18 mouse cellular contexts compared by ENCODE assay signal in genomic region chr11:22763556-22764295, GRCm38 (mm10).
A peak's percentile ranks its signal among the peaks of the same experiment; 100 is the strongest.
DNase-seq lines count a peak whose midpoint lies in the region; ATAC-seq lines count a peak whose summit lies in the region.
"Had no signal": no experiment of that assay in that cellular context is flagged by ENCODE, and none has a peak within 500 bp of the region (broad histone marks: within the 10 kb centered on the region; RNA-seq: fewer than 3 reads in every experiment).

No protein-coding gene starts in this region.

- DNase-seq in heart, adult 11 months, result peak; percentile 84
- no peak for DNase-seq in heart, postnatal 14 days
- DNase-seq in kidney, adult 18-20 months, result no peak
- DNase-seq in testis, postnatal 10 days (ENCODE audit: low spot score), result peak; percentile 6
- no peak for DNase-seq in testis, postnatal 14 days (ENCODE audit: low spot score)
- DNase-seq in splenic B cell, adult 2 months (ENCODE audit: low read depth, low spot score), result peak; percentile 30
- DNase-seq: cerebellum, adult 11-12 months; gastrocnemius, postnatal 10 days; right cerebral cortex, adult 18-20 months; spleen, adult 18-20 months had no signal

- H3K4me1 ChIP-seq in kidney, embryonic 14.5 days (ENCODE audit: control insufficient read depth, insufficient read depth, low read length), result no peaks in the 10 kb centered on the region
- no peaks in the 10 kb centered on the region for H3K4me1 ChIP-seq in intestine, embryonic 16.5 days (ENCODE audit: control insufficient read depth, insufficient read depth, low read length)
- H3K4me1 ChIP-seq: limb, embryonic 12.5 days had no signal

- 36% methylated on average over 4 of the region's 4 CpGs for whole genome bisulfite sequencing in kidney, embryonic 14.5 days
- 70% methylated on average over 4 of the region's 4 CpGs for WGBS in intestine, embryonic 16.5 days

- H3K27me3 ChIP-seq in kidney, embryonic 14.5 days (ENCODE audit: control insufficient read depth, insufficient read depth, low read length), result no peaks in the 10 kb centered on the region
- H3K27me3 ChIP-seq in splenic B cell, adult 2 months (ENCODE audit: control insufficient read depth, insufficient read depth, low read length, poor library complexity, severe bottlenecking), result no peaks in the 10 kb centered on the region
- no peaks in the 10 kb centered on the region for H3K27me3 ChIP-seq in intestine, embryonic 16.5 days (replicated peaks; ENCODE audit: control insufficient read depth, insufficient read depth, low read length)
- H3K27me3 ChIP-seq: limb, embryonic 12.5 days; megakaryocyte, embryonic 14.5 days had no signal

- no peak overlapping the region for H3K4me2 ChIP-seq in kidney, embryonic 14.5 days (replicated peaks; ENCODE audit: low read depth, low read length)
- H3K4me2 ChIP-seq in intestine, embryonic 16.5 days (ENCODE audit: low read depth, low read length), result no peak overlapping the region
- H3K4me2 ChIP-seq: limb, embryonic 12.5 days had no signal

- H3K4me3 ChIP-seq in kidney, embryonic 14.5 days (ENCODE audit: low read length), result no peak overlapping the region
- H3K4me3 ChIP-seq in intestine, embryonic 16.5 days (ENCODE audit: low read length), result no peak overlapping the region
- H3K4me3 ChIP-seq: limb, embryonic 12.5 days; megakaryocyte, embryonic 14.5 days; myocyte had no signal

- H3K9me3 ChIP-seq in kidney, embryonic 14.5 days (ENCODE audit: control insufficient read depth, low read length), result no peaks in the 10 kb centered on the region
- H3K9me3 ChIP-seq in intestine, embryonic 16.5 days (ENCODE audit: control insufficient read depth, low read length), result no peaks in the 10 kb centered on the region
- H3K9me3 ChIP-seq: G1E; limb, embryonic 12.5 days; megakaryocyte, embryonic 14.5 days had no signal

- ATAC-seq in kidney, embryonic 14.5 days (ENCODE audit: low FRiP score, low TSS enrichment), result 0 out of 2 replicates have a peak, but pooled peaks have one; percentile 24
- no peak for ATAC-seq in intestine, embryonic 16.5 days
- ATAC-seq: forebrain, embryonic 16.5 days had no signal

- no peak overlapping the region for H3K9ac ChIP-seq in kidney, embryonic 14.5 days (ENCODE audit: low read depth, low read length)
- no peak overlapping the region for H3K9ac ChIP-seq in intestine, embryonic 16.5 days (ENCODE audit: low read depth, low read length)
- H3K9ac ChIP-seq: limb, embryonic 12.5 days had no signal

- no peak overlapping the region for H3K27ac ChIP-seq in kidney, embryonic 14.5 days (ENCODE audit: low read depth, low read length)
- no peak overlapping the region for H3K27ac ChIP-seq in intestine, embryonic 16.5 days (ENCODE audit: low read length)
- H3K27ac ChIP-seq: limb, embryonic 12.5 days; stomach, postnatal 0 days had no signal

- no peaks in the 10 kb centered on the region for H3K36me3 ChIP-seq in kidney, embryonic 14.5 days (ENCODE audit: control insufficient read depth, insufficient read depth, low read length)
- no peaks in the 10 kb centered on the region; the same call in 1 of the 2 replicates for H3K36me3 ChIP-seq in splenic B cell, adult 2 months (ENCODE audit: control insufficient read depth, insufficient read depth, low read length, poor library complexity, severe bottlenecking)
- H3K36me3 ChIP-seq in intestine, embryonic 16.5 days (ENCODE audit: control insufficient read depth, insufficient read depth, low read length), result no peaks in the 10 kb centered on the region
- H3K36me3 ChIP-seq: G1E; limb, embryonic 12.5 days had no signal

- intact Hi-C loops in heart, postnatal 14 days (cut with DNase I), result no loop called here

Comparison
In these comparisons a context has a peak if more than half of its experiments do, and no peak if none do; other contexts are left out.
1. DNase-seq: peak in heart, adult 11 months (single experiment), testis, postnatal 10 days (single experiment) and splenic B cell, adult 2 months (single experiment); none in heart, postnatal 14 days (0 of 2), kidney, adult 18-20 months (single experiment) and testis, postnatal 14 days (single experiment).